Comparison of ENCODE assay signal across 9 mouse cellular contexts in the genomic region with DNA sequence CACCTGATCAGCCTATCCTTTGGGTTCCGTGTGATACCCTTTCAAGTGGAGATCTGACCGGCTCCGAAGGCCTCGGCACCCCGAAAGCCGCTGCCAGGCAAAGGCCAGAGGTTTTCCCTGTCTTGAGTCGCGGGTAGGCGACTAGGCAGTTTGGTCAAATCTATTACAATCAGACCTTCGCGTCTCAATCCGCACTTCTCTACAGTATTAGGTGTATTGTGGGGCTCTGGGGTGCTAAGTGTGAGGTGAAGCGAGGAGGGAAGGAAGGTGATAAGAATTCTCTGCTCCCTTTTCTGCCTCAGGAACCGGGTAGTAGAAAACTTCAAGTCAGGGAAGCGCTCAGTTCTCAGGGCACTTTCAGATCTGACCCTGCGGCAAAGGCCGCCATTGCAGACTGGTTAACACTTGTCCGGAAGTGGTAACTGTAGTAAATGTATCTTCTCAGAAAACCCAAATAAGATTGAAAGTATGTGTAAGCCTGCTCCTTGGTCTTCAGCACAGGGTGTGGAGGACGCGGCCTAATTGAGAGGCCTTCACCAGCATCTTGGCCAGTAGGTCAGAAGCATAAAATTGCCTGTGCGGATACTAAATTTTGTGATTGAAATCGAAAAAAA. TPM values are rescaled to one million over a fixed set of nuclear protein-coding genes. Genes with fewer than 3 reads are reported as not detected.
DNase-seq lines count a peak whose midpoint lies in the region; ATAC-seq and TF ChIP-seq lines count a peak whose summit lies in the region.
"Had no signal": no experiment of that assay in that cellular context is flagged by ENCODE, and none has a peak within 500 bp of the region (broad histone marks: within the 10 kb centered on the region; RNA-seq: fewer than 3 reads in every experiment).

No protein-coding gene starts in this region.

- DNase-seq in kidney, adult 11 months: no peak
- DNase-seq in ZHBTc4 (ENCODE audit: low read depth, low spot score): peak; percentile 46
- no peak for DNase-seq in thymus, adult 2 months
- DNase-seq in adrenal gland, adult 18-20 months (ENCODE audit: low spot score in 2 of 2): no peak
- DNase-seq: cerebellum, adult 9-10 months had no signal

- H3K9ac ChIP-seq in kidney, embryonic 15.5 days: no peak overlapping the region
- 0 out of 2 replicates have a peak overlapping the region, but pooled peaks have one; percentile 29 for H3K9ac ChIP-seq in hindbrain, embryonic 12.5 days
- no peak overlapping the region for H3K9ac ChIP-seq in midbrain, embryonic 15.5 days

- H3K36me3 ChIP-seq in kidney, embryonic 15.5 days: 0 out of 2 replicates have a peak, but pooled peaks cover 3% of the 10 kb centered on the region
- H3K36me3 ChIP-seq in hindbrain, embryonic 12.5 days: no peaks in the 10 kb centered on the region
- H3K36me3 ChIP-seq in midbrain, embryonic 15.5 days (replicated peaks): no peaks in the 10 kb centered on the region
- H3K36me3 ChIP-seq in thymus, adult 2 months (ENCODE audit: control insufficient read depth, insufficient read depth, low read length): peaks cover 8% of the 10 kb centered on the region; the same call in 1 of the 2 replicates

- peaks cover 55% of the 10 kb centered on the region for H3K27me3 ChIP-seq in kidney, embryonic 15.5 days
- H3K27me3 ChIP-seq in hindbrain, embryonic 12.5 days: peaks cover 43% of the 10 kb centered on the region
- peaks cover 48% of the 10 kb centered on the region for H3K27me3 ChIP-seq in midbrain, embryonic 15.5 days (replicated peaks)
- peaks cover 23% of the 10 kb centered on the region for H3K27me3 ChIP-seq in thymus, adult 2 months (ENCODE audit: control insufficient read depth, insufficient read depth, low read length)

- TF ChIP-seq POLR2A in thymus, adult 2 months (IDR thresholded peaks at IDR 0.05; ENCODE audit: control insufficient read depth, extremely low read depth, insufficient read depth, low read length, poor library complexity): no peak

- no peaks in the 10 kb centered on the region for H3K9me3 ChIP-seq in kidney, embryonic 15.5 days (replicated peaks)
- no peaks in the 10 kb centered on the region for H3K9me3 ChIP-seq in hindbrain, embryonic 12.5 days (replicated peaks)
- H3K9me3 ChIP-seq in midbrain, embryonic 15.5 days: no peaks in the 10 kb centered on the region

- ATAC-seq in kidney, embryonic 15.5 days (replicated peaks; ENCODE audit: low FRiP score): no peak
- no peak for ATAC-seq in hindbrain, embryonic 12.5 days (ENCODE audit: low FRiP score)
- ATAC-seq in midbrain, embryonic 15.5 days (replicated peaks): no peak
- ATAC-seq in erythroblast, adult 5-6 weeks (replicated peaks; ENCODE audit: low FRiP score, poor library complexity, severe bottlenecking): no peak

- 9% methylated on average over 22 of the region's 22 CpGs for WGBS in kidney, embryonic 15.5 days
- WGBS in hindbrain, embryonic 12.5 days: 10% methylated on average over 22 of the region's 22 CpGs
- WGBS in midbrain, embryonic 15.5 days: 10% methylated on average over 22 of the region's 22 CpGs
- WGBS in thymus, adult 2 months: 20% methylated on average over 22 of the region's 22 CpGs

- H3K4me2 ChIP-seq in kidney, embryonic 15.5 days: peak overlapping the region; percentile 34
- H3K4me2 ChIP-seq in hindbrain, embryonic 12.5 days (replicated peaks): peak overlapping the region; percentile 41
- peak overlapping the region; percentile 25; the same call in 1 of the 2 replicates for H3K4me2 ChIP-seq in midbrain, embryonic 15.5 days

- no peak overlapping the region for H3K27ac ChIP-seq in kidney, embryonic 15.5 days
- no peak overlapping the region for H3K27ac ChIP-seq in hindbrain, embryonic 12.5 days
- H3K27ac ChIP-seq in midbrain, embryonic 15.5 days: 0 out of 2 replicates have a peak overlapping the region, but pooled peaks have one; percentile 10
- no peak overlapping the region for H3K27ac ChIP-seq in thymus, adult 2 months (ENCODE audit: control insufficient read depth, insufficient read depth, low read length)

- H3K4me3 ChIP-seq in kidney, embryonic 15.5 days (replicated peaks): peak overlapping the region; percentile 17
- H3K4me3 ChIP-seq in hindbrain, embryonic 12.5 days: peak overlapping the region; percentile 14
- H3K4me3 ChIP-seq in midbrain, embryonic 15.5 days: 0 out of 2 replicates have a peak overlapping the region, but pooled peaks have one; percentile 11
- no peak overlapping the region for H3K4me3 ChIP-seq in thymus, adult 2 months (ENCODE audit: control insufficient read depth, insufficient read depth, low read length)

- H3K4me1 ChIP-seq in kidney, embryonic 15.5 days: peaks cover 37% of the 10 kb centered on the region
- peaks cover 30% of the 10 kb centered on the region for H3K4me1 ChIP-seq in hindbrain, embryonic 12.5 days
- peaks cover 32% of the 10 kb centered on the region for H3K4me1 ChIP-seq in midbrain, embryonic 15.5 days
- H3K4me1 ChIP-seq in thymus, adult 2 months (replicated peaks; ENCODE audit: control insufficient read depth, insufficient read depth, low read length): peaks cover 4% of the 10 kb centered on the region; the same call in 1 of the 2 replicates

- TF ChIP-seq CTCF in thymus, adult 2 months (IDR thresholded peaks at IDR 0.05; ENCODE audit: borderline replicate concordance, control insufficient read depth, extremely low read depth, insufficient read depth, low read length, poor library complexity): no peak

RNA-seq across cellular contexts. Expression of a gene that starts 9.4 kb away (rescaled TPM):
- 0.06 TPM in 1 of 2 replicates, not detected in the other for polyA plus RNA-seq in kidney, embryonic 15.5 days (2015; fragmentation: Nextera tagmentation; extraction: Ambion mirVana)
- polyA plus RNA-seq in hindbrain, embryonic 12.5 days (2016; fragmentation: Nextera tagmentation; extraction: Ambion mirVana): 2.1 and 2.9 TPM in 2 replicates
- polyA plus RNA-seq in midbrain, embryonic 15.5 days (2015; fragmentation: Nextera tagmentation; extraction: Ambion mirVana): 3.5 and 5.3 TPM in 2 replicates
- polyA plus RNA-seq in thymus, adult 2 months (2012; rRNA removed): not detected in 2 replicates
- not detected in 2 replicates for total RNA-seq in erythroblast, adult 5-6 weeks (2015; ENCODE audit: low replicate concordance)
- 0.51 TPM in 1 of 2 replicates, not detected in the other for total RNA-seq in erythroblast, adult 5-6 weeks (2017; ENCODE audit: low replicate concordance)
- not detected for total RNA-seq in adrenal gland, adult 18-20 months (2021)

RNA-seq across cellular contexts. Expression of a gene that starts 31.2 kb away (rescaled TPM):
- polyA plus RNA-seq in kidney, embryonic 15.5 days (2015; fragmentation: Nextera tagmentation; extraction: Ambion mirVana): 18.5 TPM in 2 replicates
- polyA plus RNA-seq in hindbrain, embryonic 12.5 days (2016; fragmentation: Nextera tagmentation; extraction: Ambion mirVana): 13.2 and 13.6 TPM in 2 replicates
- polyA plus RNA-seq in midbrain, embryonic 15.5 days (2015; fragmentation: Nextera tagmentation; extraction: Ambion mirVana): 6.9 and 7.7 TPM in 2 replicates
- polyA plus RNA-seq in thymus, adult 2 months (2012; rRNA removed): 2.7 and 2.9 TPM in 2 replicates
- 19.2 and 21.1 TPM in 2 replicates for total RNA-seq in erythroblast, adult 5-6 weeks (2015; ENCODE audit: low replicate concordance)
- total RNA-seq in erythroblast, adult 5-6 weeks (2017; ENCODE audit: low replicate concordance): 32.5 and 33.6 TPM in 2 replicates
- total RNA-seq in adrenal gland, adult 18-20 months (2021): 10 to 100 TPM; 18.8 to 21.2 TPM

RNA-seq across cellular contexts. Expression of a gene that starts 31.3 kb away (rescaled TPM):
- polyA plus RNA-seq in kidney, embryonic 15.5 days (2015; fragmentation: Nextera tagmentation; extraction: Ambion mirVana): 24.5 and 25.8 TPM in 2 replicates
- polyA plus RNA-seq in hindbrain, embryonic 12.5 days (2016; fragmentation: Nextera tagmentation; extraction: Ambion mirVana): 28.4 and 29.7 TPM in 2 replicates
- 26.2 and 27.4 TPM in 2 replicates for polyA plus RNA-seq in midbrain, embryonic 15.5 days (2015; fragmentation: Nextera tagmentation; extraction: Ambion mirVana)
- 3.1 and 3.6 TPM in 2 replicates for polyA plus RNA-seq in thymus, adult 2 months (2012; rRNA removed)
- total RNA-seq in erythroblast, adult 5-6 weeks (2015; ENCODE audit: low replicate concordance): 57.6 and 67.9 TPM in 2 replicates
- 76.7 and 127 TPM in 2 replicates for total RNA-seq in erythroblast, adult 5-6 weeks (2017; ENCODE audit: low replicate concordance)
- total RNA-seq in adrenal gland, adult 18-20 months (2021): 10 to 100 TPM; 12.9 to 16.7 TPM
